Mouse (Mus musculus) left cerebral cortex, adult 18-20 months (tissue): Measurements from ENCODE around the gene Osbp. TPM values are rescaled to one million over a fixed set of nuclear protein-coding genes. Genes with fewer than 3 reads are reported as not detected.
A peak's percentile ranks its signal among the peaks of the same experiment; 100 is the strongest.
"Not testable (repeated sequence)": the region's sequence is repeated elsewhere in the genome, so short reads cannot be mapped to it uniquely, and the experiment has no call there.

Source experiments
- DNase-seq, 2 experiments: peaks; one replicate each; pipeline ENCODE4 v3.0.0; 2021 to 2022; ENCODE audit warnings: low spot score in 2 of 2, mixed read lengths in 1 of 2
- long read RNA-seq, 2 experiments: library from polyadenylated mRNA; stranded (forward); transcript quantifications; one replicate each; pipeline ENCODE4 v2.0.0; 2021
- total RNA-seq, 2 experiments: library from RNA; stranded (reverse); gene quantifications; 2 replicates each; pipeline ENCODE4 v1.2.3; 2021

Gene Osbp
- 10 to 100 TPM; 55.9 to 58.2 TPM for total RNA-seq
- long read RNA-seq, experiment 1, full-length matches to known transcripts, result 44 of 59 reads
- long read RNA-seq, experiment 1, partial matches to known transcripts, result 10 of 59 reads
- long read RNA-seq, experiment 1, other reads (novel, unspliced or antisense), result 5 of 59 reads
- long read RNA-seq, experiment 2, full-length matches to known transcripts, result 18 of 25 reads
- long read RNA-seq, experiment 2, partial matches to known transcripts, result 5 of 25 reads
- long read RNA-seq, experiment 2, other reads (novel, unspliced or antisense), result 2 of 25 reads

- DNase-seq, result peak; percentile 99
Observed at GRCm38 (mm10) chr19:11965023-11965942, at the start of gene Osbp. Osbp (plus strand) TSS chr19:11965941.

GRCm38 (mm10) chr19:11922068-11922467, 43.7 kb upstream of the Osbp start:
- DNase-seq, result no peak

GRCm38 (mm10) chr19:11922515-11922914, 43.2 kb upstream of the Osbp start:
- DNase-seq, result not testable (repeated sequence)

- DNase-seq, result no peak
Observed at GRCm38 (mm10) chr19:11926380-11926779, 39.4 kb upstream of the Osbp start.

GRCm38 (mm10) chr19:11928025-11928748, 37.6 kb upstream of the Osbp start:
- no peak for DNase-seq

- not testable (repeated sequence) for DNase-seq
Observed at GRCm38 (mm10) chr19:11946460-11946859, 19.3 kb upstream of the Osbp start.

GRCm38 (mm10) chr19:11949878-11950277, 15.9 kb upstream of the Osbp start:
- DNase-seq, result no peak

- no peak for DNase-seq
Observed at GRCm38 (mm10) chr19:11950747-11951146, 15.0 kb upstream of the Osbp start.

- no peak for DNase-seq
Observed at GRCm38 (mm10) chr19:11954206-11954605, 11.5 kb upstream of the Osbp start.

GRCm38 (mm10) chr19:11956636-11957035, 9.1 kb upstream of the Osbp start:
- no peak for DNase-seq

- no peak for DNase-seq
Observed at GRCm38 (mm10) chr19:11957396-11957795, 8.3 kb upstream of the Osbp start.

- no peak for DNase-seq
Observed at GRCm38 (mm10) chr19:11957846-11958245, 7.9 kb upstream of the Osbp start.

- no peak for DNase-seq
Observed at GRCm38 (mm10) chr19:11964266-11964665, 1.5 kb upstream of the Osbp start.

- DNase-seq, result peak; percentile 14 to 42
Observed at GRCm38 (mm10) chr19:11966201-11966636, 478 bp downstream of the Osbp start.

GRCm38 (mm10) chr19:11969155-11970050, 3.7 kb downstream of the Osbp start:
- DNase-seq, result no peak

GRCm38 (mm10) chr19:11973511-11974222, 7.9 kb downstream of the Osbp start:
- no peak for DNase-seq

- no peak for DNase-seq
Observed at GRCm38 (mm10) chr19:11974223-11974540, 8.4 kb downstream of the Osbp start.

GRCm38 (mm10) chr19:11975683-11976082, 9.9 kb downstream of the Osbp start:
- no peak for DNase-seq

GRCm38 (mm10) chr19:11977363-11977762, 11.6 kb downstream of the Osbp start:
- DNase-seq, result no peak

- DNase-seq, result no peak
Observed at GRCm38 (mm10) chr19:11980471-11980870, 14.7 kb downstream of the Osbp start.
